Mouse (Mus musculus): ENCODE data around the gene Ercc8. TPM values are rescaled to one million over a fixed set of nuclear protein-coding genes. Genes with fewer than 3 reads are reported as not detected.

Gene Ercc8
- total and polyA plus RNA-seq, 3 experiments, result 15.9 to 22.2 TPM; not detected in 1

GRCm38 (mm10) chr13:108132031-108132819 lies 26.3 kb upstream of the Ercc8 start:
- no peak for TF ChIP-seq NELFE (IDR thresholded peaks at IDR 0.05; ENCODE audit: low read depth, low read length)
- no peak for TF ChIP-seq MYB (IDR thresholded peaks at IDR 0.05; ENCODE audit: low read depth, low read length)
- TF ChIP-seq USF2 (IDR thresholded peaks at IDR 0.05; ENCODE audit: borderline replicate concordance in 1 of 2, insufficient read depth in 1 of 2, low read depth in 1 of 2, low read length in 2 of 2), result no peak
- no peak for TF ChIP-seq RCOR1 (IDR thresholded peaks at IDR 0.05; ENCODE audit: low read depth, low read length)
- no peak for TF ChIP-seq POLR2A (IDR thresholded peaks at IDR 0.05; ENCODE audit: control insufficient read depth in 1 of 2, insufficient read depth in 1 of 2, low read depth in 1 of 2, low read length in 2 of 2, poor library complexity in 1 of 2)
- TF ChIP-seq EP300 (IDR thresholded peaks at IDR 0.05; ENCODE audit: low read depth in 1 of 2, low read length in 2 of 2), result no peak
- no peak for TF ChIP-seq JUND (IDR thresholded peaks at IDR 0.05; ENCODE audit: low read depth, low read length)
- no peak for TF ChIP-seq USF1 (IDR thresholded peaks at IDR 0.05; ENCODE audit: low read depth, low read length)
- TF ChIP-seq ETS1 (IDR thresholded peaks at IDR 0.05; ENCODE audit: low read depth, low read length), result no peak
- Histone ChIP-seq H3K36me3 (ENCODE audit: control insufficient read depth in 1 of 2, insufficient read depth in 2 of 2, low read length in 2 of 2) (no peaks in the 10 kb centered on the region), H3K79me2 (ENCODE audit: control insufficient read depth, insufficient read depth, low read length, poor library complexity) (no peaks in the 10 kb centered on the region; the same call in 1 of the 2 replicates), H3K4me1 (ENCODE audit: control insufficient read depth in 1 of 2, insufficient read depth in 2 of 2, low read length in 2 of 2) (no peaks in the 10 kb centered on the region), H3K9me3 (replicated peaks; ENCODE audit: insufficient read depth, low read length) (no peaks in the 10 kb centered on the region), H3K4me3 (ENCODE audit: control insufficient read depth in 1 of 2, insufficient read depth in 1 of 2, low read depth in 2 of 2, low read length in 2 of 2) (no peak overlapping the region), H3K27me3 (ENCODE audit: control insufficient read depth in 1 of 2, insufficient read depth in 2 of 2, low read length in 2 of 2) (no peaks in the 10 kb centered on the region), H3K9ac (ENCODE audit: control insufficient read depth, low read depth, low read length, poor library complexity, severe bottlenecking) (no peak overlapping the region), H3K27ac (ENCODE audit: control insufficient read depth, low read depth, low read length) (no peak overlapping the region)
- DNase-seq (ENCODE audit: low read depth, low spot score), result no peak

- no peak for TF ChIP-seq ZKSCAN1 (IDR thresholded peaks at IDR 0.05; ENCODE audit: low read depth, low read length)
- no peak for TF ChIP-seq ZNF384 (IDR thresholded peaks at IDR 0.05; ENCODE audit: low read depth, low read length)
- TF ChIP-seq CHD2 (IDR thresholded peaks at IDR 0.05; ENCODE audit: low read length), result no peak
- TF ChIP-seq NELFE (IDR thresholded peaks at IDR 0.05; ENCODE audit: low read depth, low read length), result no peak
- TF ChIP-seq SMC3 (IDR thresholded peaks at IDR 0.05; ENCODE audit: low read depth, low read length), result no peak
- no peak for TF ChIP-seq JUND (IDR thresholded peaks at IDR 0.05; ENCODE audit: low read depth, low read length)
- TF ChIP-seq CTCF (IDR thresholded peaks at IDR 0.05 in 2 of 3, conservative IDR thresholded peaks at IDR 0.05 in 1 of 3; ENCODE audit: control insufficient read depth in 1 of 3, insufficient read depth in 1 of 3, low read depth in 2 of 3, low read length in 3 of 3, poor library complexity in 1 of 3, severe bottlenecking in 1 of 3), result no peak
- no peak for TF ChIP-seq RAD21 (IDR thresholded peaks at IDR 0.05; ENCODE audit: low read depth, low read length)
- TF ChIP-seq SIN3A (IDR thresholded peaks at IDR 0.05; ENCODE audit: low read length), result no peak
- TF ChIP-seq TBP (IDR thresholded peaks at IDR 0.05; ENCODE audit: low read depth, low read length), result no peak
- no peak for TF ChIP-seq USF2 (IDR thresholded peaks at IDR 0.05; ENCODE audit: borderline replicate concordance in 1 of 2, insufficient read depth in 1 of 2, low read depth in 1 of 2, low read length in 2 of 2)
- no peak for TF ChIP-seq CHD1 (IDR thresholded peaks at IDR 0.05; ENCODE audit: low read depth, low read length)
- no peak for TF ChIP-seq MAZ (IDR thresholded peaks at IDR 0.05; ENCODE audit: low read depth, low read length)
- TF ChIP-seq KAT2A (conservative IDR thresholded peaks at IDR 0.05; ENCODE audit: low read depth, low read length), result no peak
- no peak for TF ChIP-seq NRF1 (IDR thresholded peaks at IDR 0.05; ENCODE audit: insufficient read depth, low read depth, low read length, poor library complexity, severe bottlenecking)
- no peak for TF ChIP-seq ELF1 (IDR thresholded peaks at IDR 0.05; ENCODE audit: low read depth, low read length)
- Histone ChIP-seq H3K36me3 (ENCODE audit: control insufficient read depth in 1 of 2, insufficient read depth in 2 of 2, low read length in 2 of 2) (no peaks in the 10 kb centered on the region), H3K4me1 (ENCODE audit: control insufficient read depth in 1 of 2, insufficient read depth in 2 of 2, low read length in 2 of 2) (no peaks in the 10 kb centered on the region), H3K9me3 (replicated peaks; ENCODE audit: insufficient read depth, low read length) (no peaks in the 10 kb centered on the region), H3K79me2 (ENCODE audit: control insufficient read depth, insufficient read depth, low read length, poor library complexity) (no peaks in the 10 kb centered on the region; the same call in 1 of the 2 replicates), H3K4me3 (ENCODE audit: control insufficient read depth in 1 of 2, insufficient read depth in 1 of 2, low read depth in 2 of 2, low read length in 2 of 2) (no peak overlapping the region), H3K27ac (ENCODE audit: control insufficient read depth, low read depth, low read length) (no peak overlapping the region), H3K9ac (ENCODE audit: control insufficient read depth, low read depth, low read length, poor library complexity, severe bottlenecking) (no peak overlapping the region), H3K27me3 (ENCODE audit: control insufficient read depth in 1 of 2, insufficient read depth in 2 of 2, low read length in 2 of 2) (no peaks in the 10 kb centered on the region)
- no peak for DNase-seq (ENCODE audit: low read depth, low spot score)
These were observed 22.9 kb upstream of the Ercc8 start for GRCm38 (mm10) chr13:108135617-108136016.
